Mouse (Mus musculus) adrenal gland (tissue): ENCODE results near the gene Gm44502.

Source experiments
- intact Hi-C: fragments of 180-260 bp; cut with DNase I; formaldehyde crosslinking; loops from one replicate; pipeline ENCODE4 v1.15.1; 2025

Gm44502 gene

DNA sequence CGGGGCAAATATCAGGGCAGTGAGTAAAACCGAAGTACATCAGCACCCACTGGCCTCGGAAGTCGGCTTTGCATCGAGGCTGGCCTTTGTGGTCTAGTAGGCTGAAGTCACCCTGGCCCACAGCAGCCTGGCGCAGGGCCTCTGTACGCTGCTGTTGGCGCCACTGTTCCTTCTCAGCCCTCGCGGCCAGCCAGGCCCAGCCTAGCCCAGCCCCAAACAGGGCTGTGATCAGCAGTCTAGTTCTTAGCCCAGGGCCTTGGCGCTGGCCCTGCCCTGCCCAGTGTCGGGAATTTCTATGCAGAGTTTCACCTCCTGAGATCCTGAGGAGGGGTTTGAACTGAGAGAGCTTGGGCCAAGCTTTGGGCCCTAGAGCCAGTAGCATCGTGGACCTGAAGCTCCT, 57.4 kb downstream of the Gm44502 start:
- intact Hi-C loops: no loop called here
